Mouse (Mus musculus) cerebellum, adult 2 months (tissue): ENCODE data around the gene Hrct1.

Experiments
- CTCF ChIP-seq: fragments of 200-500 bp; IDR thresholded peaks from 2 replicates; pipeline ENCODE4 v1.5.1; 2011; ENCODE audit warnings: low read depth, mild to moderate bottlenecking, control low read depth, low read length, moderate library complexity, borderline replicate concordance; ENCODE audit not compliant: insufficient read depth
- POLR2A ChIP-seq: fragments of 200-500 bp; IDR thresholded peaks from 2 replicates; pipeline ENCODE4 v1.6.1; 2011; ENCODE audit warnings: low read length, control low read depth, borderline replicate concordance; ENCODE audit not compliant: insufficient read depth

DNA sequence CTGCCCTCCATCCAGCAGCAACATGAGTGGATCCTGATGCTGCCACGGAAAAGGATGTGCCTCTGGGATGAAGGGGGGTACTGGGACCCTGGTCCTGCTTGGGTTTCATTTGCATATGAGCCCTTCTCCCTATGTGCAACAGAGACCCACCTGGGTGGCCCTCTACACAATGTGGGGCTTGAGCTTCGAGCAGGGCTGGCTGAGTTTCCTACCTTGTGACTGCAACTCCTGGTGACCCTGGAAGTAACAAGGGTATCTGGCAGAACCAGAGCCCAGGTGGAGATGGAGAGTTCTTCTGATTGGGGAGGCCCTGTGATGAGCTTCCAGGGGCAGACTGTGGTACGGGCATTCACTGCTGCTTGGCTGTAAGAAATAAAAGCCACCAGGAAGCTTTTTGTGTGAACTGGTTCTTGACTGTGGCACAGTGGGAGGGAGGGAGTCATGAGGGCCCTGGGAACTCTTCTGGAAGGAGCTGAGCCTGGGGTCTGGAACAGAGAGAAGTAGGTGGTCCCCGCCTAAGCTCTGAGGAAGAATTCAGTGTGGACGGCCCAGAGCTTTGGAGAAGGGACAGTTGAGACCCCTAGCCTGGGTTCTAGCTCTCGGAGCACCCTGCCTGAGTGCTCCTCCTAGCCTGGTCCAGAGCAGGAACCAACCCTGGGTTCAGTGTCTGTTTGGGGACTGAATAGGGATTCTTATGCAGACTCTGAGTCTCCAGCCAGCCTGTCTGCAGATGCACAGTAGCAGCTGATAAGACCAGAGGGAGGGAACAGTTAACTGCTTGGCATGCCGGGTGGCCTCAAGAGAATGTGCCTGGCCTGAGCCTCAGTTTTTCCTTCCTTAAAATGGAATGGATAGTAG is 959 bp downstream of the Hrct1 start:
- TF ChIP-seq CTCF (no peak), POLR2A (no peak)
